Mouse (Mus musculus) heart, embryonic 16.5 days (tissue): ENCODE data around the gene Gm973. TPM values are rescaled to one million over a fixed set of nuclear protein-coding genes. Genes with fewer than 3 reads are reported as not detected.

Source experiments
- ATAC-seq: fragments of 200-750 bp; cut with Nextera tagmentation; replicated peaks from 2 replicates; pipeline ENCODE4 v1.8.0; 2017; ENCODE audit warnings: moderate number of reproducible peaks; ENCODE audit not compliant: insufficient read depth, low FRiP score; ENCODE audit errors: extremely low read depth
- H3K27ac ChIP-seq: fragments of 300-500 bp; sonication (generic); 2 replicates; pipeline ENCODE4 v1.5.1; 2014; ENCODE audit warnings: mild to moderate bottlenecking, low read length, control low read depth, moderate library complexity
- H3K27me3 ChIP-seq: fragments of 300-500 bp; sonication (generic); 2 replicates; pipeline ENCODE4 v1.6.1; 2014; ENCODE audit warnings: low read length, mixed read lengths; ENCODE audit not compliant: control insufficient read depth, insufficient read depth
- H3K36me3 ChIP-seq: fragments of 300-500 bp; sonication (generic); 2 replicates; pipeline ENCODE4 v1.6.1; 2014; ENCODE audit not compliant: control insufficient read depth, insufficient read depth
- H3K4me1 ChIP-seq: fragments of 300-500 bp; sonication (generic); 2 replicates; pipeline ENCODE4 v1.6.1; 2014; ENCODE audit warnings: low read length, mixed read lengths; ENCODE audit not compliant: control insufficient read depth, insufficient read depth
- H3K4me2 ChIP-seq: fragments of 300-500 bp; sonication (generic); 2 replicates; pipeline ENCODE4 v1.6.1; 2014; ENCODE audit warnings: low read depth, mild to moderate bottlenecking, control low read depth, low read length
- H3K4me3 ChIP-seq: fragments of 300-500 bp; sonication (generic); 2 replicates; pipeline ENCODE4 v1.5.1; 2014; ENCODE audit warnings: mild to moderate bottlenecking, control low read depth, low read length
- H3K9ac ChIP-seq: fragments of 300-500 bp; sonication (generic); 2 replicates; pipeline ENCODE4 v1.6.1; 2014; ENCODE audit warnings: low read length, control low read depth
- H3K9me3 ChIP-seq: fragments of 300-500 bp; sonication (generic); replicated peaks from 2 replicates; pipeline ENCODE4 v1.6.1; 2016; ENCODE audit warnings: low read length; ENCODE audit not compliant: control insufficient read depth
- WGBS: fragments of 180-500 bp; shearing (Covaris S2); extraction: QIAGEN DNeasy Blood & Tissue Kit; methylation state at CpG from one replicate; pipeline ENCODE4 v1.1.7; 2014; 5-methylcytosine and 5-hydroxymethylcytosine counted together
- polyA plus RNA-seq: library from polyadenylated mRNA; unstranded; fragments of >200 nt; fragmentation: Nextera tagmentation; extraction: Ambion mirVana; gene quantifications from 2 replicates; pipeline ENCODE4 v1.2.1, GENCODE M21; 2015

The Gm973 gene
- polyA plus RNA-seq, 1 experiment from 2014 or later: 0.41 TPM

- no peaks in the 10 kb centered on the region for H3K27me3 ChIP-seq
- no peak overlapping the region for H3K9ac ChIP-seq
- no peak for ATAC-seq
- no peaks in the 10 kb centered on the region for H3K36me3 ChIP-seq
- H3K4me3 ChIP-seq: no peak overlapping the region
- H3K4me2 ChIP-seq: no peak overlapping the region
- peaks cover 2% of the 10 kb centered on the region for H3K4me1 ChIP-seq
- H3K27ac ChIP-seq: no peak overlapping the region
- 75% methylated on average over 3 of the region's 3 CpGs for WGBS
- H3K9me3 ChIP-seq: no peaks in the 10 kb centered on the region
Measured at GRCm38 (mm10) chr1:59580880-59581279, 64.8 kb downstream of the Gm973 start.

- no peak overlapping the region for H3K9ac ChIP-seq
- H3K4me2 ChIP-seq: peak overlapping the region; percentile 60
- peak overlapping the region; percentile 28 for H3K4me3 ChIP-seq
- H3K27me3 ChIP-seq: no peaks in the 10 kb centered on the region; the same call in 1 of the 2 replicates
- 13% methylated on average over 18 of the region's 18 CpGs for WGBS
- no peak overlapping the region for H3K27ac ChIP-seq
- no peaks in the 10 kb centered on the region for H3K9me3 ChIP-seq
- H3K4me1 ChIP-seq: peaks cover under 1% of the 10 kb centered on the region
- ATAC-seq: no peak
- H3K36me3 ChIP-seq: no peaks in the 10 kb centered on the region
Measured at GRCm38 (mm10) chr1:59584656-59585410, 68.8 kb downstream of the Gm973 start.

- WGBS: 67% methylated on average over 1 of the region's 1 CpGs
- Histone ChIP-seq H3K36me3 (no peaks in the 10 kb centered on the region), H3K9ac (no peak overlapping the region)
Measured at GRCm38 (mm10) chr1:59589271-59589670, 73.2 kb downstream of the Gm973 start.

GRCm38 (mm10) chr1:59592359-59592758 is 76.3 kb downstream of the Gm973 start:
- WGBS: 13% methylated on average over 10 of the region's 10 CpGs
- H3K4me2 ChIP-seq: peak overlapping the region; percentile 32

More at GRCm38 (mm10) chr1:59589271-59589670, 73.2 kb downstream of the Gm973 start:
- H3K9me3 ChIP-seq: no peaks in the 10 kb centered on the region
- no peak overlapping the region for H3K4me3 ChIP-seq
- no peak overlapping the region for H3K27ac ChIP-seq
- peaks cover 13% of the 10 kb centered on the region for H3K27me3 ChIP-seq
- no peak for ATAC-seq
- 0 out of 2 replicates have a peak, but pooled peaks cover 3% of the 10 kb centered on the region for H3K4me1 ChIP-seq
- no peak overlapping the region for H3K4me2 ChIP-seq

GRCm38 (mm10) chr1:59592876-59593275 is 76.8 kb downstream of the Gm973 start:
- Histone ChIP-seq H3K4me2 (peak overlapping the region; percentile 32), H3K36me3 (no peaks in the 10 kb centered on the region), H3K9me3 (no peaks in the 10 kb centered on the region), H3K4me3 (no peak overlapping the region), H3K4me1 (0 out of 2 replicates have a peak, but pooled peaks cover 3% of the 10 kb centered on the region), H3K27ac (no peak overlapping the region), H3K27me3 (peaks cover 14% of the 10 kb centered on the region), H3K9ac (no peak overlapping the region)
- 28% methylated on average over 12 of the region's 12 CpGs for WGBS
- ATAC-seq: no peak

More at GRCm38 (mm10) chr1:59592359-59592758, 76.3 kb downstream of the Gm973 start:
- Histone ChIP-seq H3K36me3 (no peaks in the 10 kb centered on the region), H3K9me3 (no peaks in the 10 kb centered on the region), H3K4me3 (no peak overlapping the region), H3K27me3 (peaks cover 13% of the 10 kb centered on the region), H3K27ac (no peak overlapping the region), H3K9ac (no peak overlapping the region), H3K4me1 (0 out of 2 replicates have a peak, but pooled peaks cover 3% of the 10 kb centered on the region)
- ATAC-seq: no peak

GRCm38 (mm10) chr1:59593622-59594035 is 77.6 kb downstream of the Gm973 start:
- no peak for ATAC-seq
- 68% methylated on average over 2 of the region's 2 CpGs for WGBS

GRCm38 (mm10) chr1:59594586-59595266 is 78.7 kb downstream of the Gm973 start:
- Histone ChIP-seq H3K4me1 (0 out of 2 replicates have a peak, but pooled peaks cover 3% of the 10 kb centered on the region), H3K9me3 (no peaks in the 10 kb centered on the region), H3K9ac (no peak overlapping the region), H3K4me2 (no peak overlapping the region), H3K36me3 (no peaks in the 10 kb centered on the region), H3K4me3 (no peak overlapping the region), H3K27me3 (peaks cover 16% of the 10 kb centered on the region), H3K27ac (no peak overlapping the region)
- WGBS: 80% methylated on average over 11 of the region's 11 CpGs
- ATAC-seq: no peak

More at GRCm38 (mm10) chr1:59593622-59594035, 77.6 kb downstream of the Gm973 start:
- Histone ChIP-seq H3K9me3 (no peaks in the 10 kb centered on the region), H3K4me1 (0 out of 2 replicates have a peak, but pooled peaks cover 3% of the 10 kb centered on the region), H3K9ac (no peak overlapping the region), H3K4me2 (no peak overlapping the region), H3K27ac (no peak overlapping the region), H3K36me3 (no peaks in the 10 kb centered on the region), H3K27me3 (peaks cover 16% of the 10 kb centered on the region), H3K4me3 (no peak overlapping the region)

GRCm38 (mm10) chr1:59595609-59596008 is 79.5 kb downstream of the Gm973 start:
- WGBS: 65% methylated on average over 9 of the region's 9 CpGs
- Histone ChIP-seq H3K4me2 (no peak overlapping the region), H3K9ac (no peak overlapping the region), H3K27ac (no peak overlapping the region), H3K4me3 (no peak overlapping the region), H3K4me1 (0 out of 2 replicates have a peak, but pooled peaks cover 3% of the 10 kb centered on the region), H3K27me3 (peaks cover 16% of the 10 kb centered on the region), H3K9me3 (no peaks in the 10 kb centered on the region), H3K36me3 (no peaks in the 10 kb centered on the region)
- ATAC-seq: no peak
